13 mouse cellular contexts compared by ENCODE assay signal in the genomic region with DNA sequence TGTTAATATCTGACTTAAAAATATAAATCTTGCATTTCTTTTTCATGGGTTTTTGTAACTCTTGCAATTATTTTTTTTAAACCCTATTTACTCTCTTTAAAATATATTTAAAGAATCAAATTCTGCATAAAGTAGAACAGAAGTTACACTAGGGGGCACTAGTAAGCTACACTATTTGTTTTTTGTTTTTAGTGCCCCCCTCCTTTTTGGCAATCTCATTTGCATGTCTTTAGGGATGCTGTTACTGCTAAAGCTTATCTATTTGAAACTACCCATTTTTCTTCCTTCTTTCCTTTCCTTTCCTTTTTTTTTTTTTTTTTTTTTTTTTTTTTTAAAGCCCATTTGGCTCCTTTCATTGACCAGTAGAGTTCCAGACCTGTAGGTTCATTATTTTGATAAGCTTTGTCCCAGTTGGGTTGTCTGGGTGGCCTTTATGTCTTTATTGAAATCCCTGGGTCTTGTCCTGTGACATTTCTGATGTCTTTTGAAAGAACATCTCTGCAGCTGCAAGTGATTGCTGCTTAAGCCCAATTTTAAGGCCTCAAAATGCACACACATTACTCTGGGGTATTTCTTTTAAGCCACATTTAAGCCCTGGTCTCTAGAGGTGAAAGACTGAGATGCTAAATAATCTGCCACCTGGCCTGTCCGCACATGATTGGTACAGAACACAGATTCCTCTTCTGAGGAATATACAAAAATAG.
DNase-seq lines count a peak whose midpoint lies in the region; ATAC-seq and TF ChIP-seq lines count a peak whose summit lies in the region.
"Had no signal": no experiment of that assay in that cellular context is flagged by ENCODE, and none has a peak within 500 bp of the region (broad histone marks: within the 10 kb centered on the region; RNA-seq: fewer than 3 reads in every experiment).

No protein-coding gene starts in this region.

- WGBS in forebrain, embryonic 14.5 days, result 0% methylated on average over 1 of the region's 1 CpGs
- WGBS in midbrain, embryonic 15.5 days, result 18% methylated on average over 1 of the region's 1 CpGs
- WGBS in kidney, adult 2 months, result 93% methylated on average over 1 of the region's 1 CpGs

- TF ChIP-seq CTCF in CH12.LX (conservative IDR thresholded peaks at IDR 0.05 in 1 of 2, IDR thresholded peaks at IDR 0.05 in 1 of 2; ENCODE audit: low read depth in 2 of 2, low read length in 2 of 2), result peak in 1 of 2 experiments; percentile 34; a peak in 1 of 4 replicates
- no peak for TF ChIP-seq CTCF in kidney, adult 2 months (conservative IDR thresholded peaks at IDR 0.05; ENCODE audit: insufficient read depth, insufficient read length, low read depth, low read length)

- H3K9me3 ChIP-seq in CH12.LX (replicated peaks; ENCODE audit: low read length), result no peaks in the 10 kb centered on the region
- H3K9me3 ChIP-seq in forebrain, embryonic 14.5 days (replicated peaks; ENCODE audit: control insufficient read depth, low read length), result no peaks in the 10 kb centered on the region
- H3K9me3 ChIP-seq in midbrain, embryonic 15.5 days, result no peaks in the 10 kb centered on the region
- H3K9me3 ChIP-seq: heart, embryonic 13.5 days had no signal

- no peaks in the 10 kb centered on the region for H3K27me3 ChIP-seq in CH12.LX (replicated peaks)
- no peaks in the 10 kb centered on the region for H3K27me3 ChIP-seq in forebrain, embryonic 14.5 days (replicated peaks; ENCODE audit: control insufficient read depth, insufficient read depth, low read length)
- H3K27me3 ChIP-seq in midbrain, embryonic 15.5 days (replicated peaks), result no peaks in the 10 kb centered on the region
- no peaks in the 10 kb centered on the region; the same call in 1 of the 2 replicates for H3K27me3 ChIP-seq in kidney, adult 2 months (replicated peaks; ENCODE audit: control insufficient read depth, insufficient read depth, low read length)
- H3K27me3 ChIP-seq: heart, embryonic 13.5 days had no signal

- no peaks in the 10 kb centered on the region for H3K36me3 ChIP-seq in CH12.LX (replicated peaks in 1 of 2; ENCODE audit: control insufficient read depth in 1 of 2, insufficient read depth in 1 of 2, low read length in 1 of 2)
- H3K36me3 ChIP-seq in forebrain, embryonic 14.5 days (ENCODE audit: control insufficient read depth, insufficient read depth, low read length), result no peaks in the 10 kb centered on the region
- no peaks in the 10 kb centered on the region for H3K36me3 ChIP-seq in midbrain, embryonic 15.5 days (replicated peaks)
- no peaks in the 10 kb centered on the region for H3K36me3 ChIP-seq in kidney, adult 2 months (ENCODE audit: control insufficient read depth, insufficient read depth, low read length)
- H3K36me3 ChIP-seq: heart, embryonic 13.5 days had no signal

- DNase-seq in CH12.LX (ENCODE audit: extremely low read depth), result peak; percentile 7
- peak; percentile 17 for DNase-seq in MEL-GATA-1-ER (ENCODE audit: extremely low read depth, low read depth)
- peak; percentile 92 for DNase-seq in forebrain, embryonic 14.5 days (ENCODE audit: low spot score)
- DNase-seq in thymus, postnatal 10 days (ENCODE audit: low spot score in 2 of 2), result no peak
- no peak for DNase-seq in kidney, adult 2 months
- no peak for DNase-seq in gastrocnemius, postnatal 14 days
- DNase-seq: cerebellum, adult 18-20 months had no signal

- no peaks in the 10 kb centered on the region for H3K4me1 ChIP-seq in CH12.LX (ENCODE audit: control insufficient read depth in 1 of 2, insufficient read depth in 2 of 2)
- peaks cover 9% of the 10 kb centered on the region; the same call in 1 of the 2 replicates for H3K4me1 ChIP-seq in forebrain, embryonic 14.5 days (ENCODE audit: control insufficient read depth, insufficient read depth, low read length)
- peaks cover 6% of the 10 kb centered on the region; the same call in 1 of the 2 replicates for H3K4me1 ChIP-seq in midbrain, embryonic 15.5 days
- no peaks in the 10 kb centered on the region for H3K4me1 ChIP-seq in kidney, adult 2 months (ENCODE audit: control insufficient read depth, insufficient read depth, low read length)
- H3K4me1 ChIP-seq: heart, embryonic 13.5 days had no signal

- no peak overlapping the region for H3K4me2 ChIP-seq in CH12.LX (ENCODE audit: insufficient read depth, low read depth, poor library complexity, severe bottlenecking)
- H3K4me2 ChIP-seq in forebrain, embryonic 14.5 days (ENCODE audit: low read length), result no peak overlapping the region
- no peak overlapping the region for H3K4me2 ChIP-seq in midbrain, embryonic 15.5 days
- H3K4me2 ChIP-seq: heart, embryonic 13.5 days had no signal

- TF ChIP-seq EP300 in CH12.LX (IDR thresholded peaks at IDR 0.05; ENCODE audit: low read length), result no peak

- peak; percentile 72 for ATAC-seq in forebrain, embryonic 14.5 days
- ATAC-seq in midbrain, embryonic 15.5 days (replicated peaks), result peak; percentile 80
- no peak for ATAC-seq in megakaryocyte progenitor cell, adult 5-6 weeks (replicated peaks; ENCODE audit: poor library complexity)

- intact Hi-C loops in gastrocnemius, postnatal 14 days (cut with DNase I; ENCODE audit: low total_unique reads), result no loop called here

- in situ Hi-C loops in CH12.LX (cut with MboI; ENCODE audit: low pct_ligation_motif_present, low pct_unique_long_range_greater_than_20kb, low sequenced_read_pairs), result no loop called here

- no peak for TF ChIP-seq POLR2A in CH12.LX (IDR thresholded peaks at IDR 0.05; ENCODE audit: low read depth, low read length)
- TF ChIP-seq POLR2A in kidney, adult 2 months (IDR thresholded peaks at IDR 0.05; ENCODE audit: low read depth, low read length), result no peak

- H3K4me3 ChIP-seq in CH12.LX (replicated peaks in 1 of 3; ENCODE audit: low read depth in 2 of 3, low read length in 2 of 3, poor library complexity in 1 of 3), result no peak overlapping the region
- H3K4me3 ChIP-seq in forebrain, embryonic 14.5 days (ENCODE audit: low read depth, low read length), result no peak overlapping the region
- H3K4me3 ChIP-seq in midbrain, embryonic 15.5 days, result no peak overlapping the region
- no peak overlapping the region for H3K4me3 ChIP-seq in kidney, adult 2 months (ENCODE audit: insufficient read depth, low read depth, low read length)
- H3K4me3 ChIP-seq: erythroblast, embryonic 14.5 days; heart, embryonic 13.5 days; myocyte had no signal

- TF ChIP-seq RAD21 in CH12.LX (IDR thresholded peaks at IDR 0.05; ENCODE audit: low read depth, low read length), result peak; percentile 16

- no peak overlapping the region for H3K27ac ChIP-seq in CH12.LX (ENCODE audit: insufficient read depth, low read depth)
- H3K27ac ChIP-seq in forebrain, embryonic 14.5 days (ENCODE audit: low read depth, low read length), result peak overlapping the region; percentile 63
- H3K27ac ChIP-seq in midbrain, embryonic 15.5 days, result peak overlapping the region; percentile 67
- no peak overlapping the region for H3K27ac ChIP-seq in kidney, adult 2 months (ENCODE audit: insufficient read depth, low read depth, low read length)
- H3K27ac ChIP-seq: heart, embryonic 13.5 days; kidney, postnatal 0 days had no signal

- H3K9ac ChIP-seq in CH12.LX (ENCODE audit: insufficient read depth, low read depth), result no peak overlapping the region
- no peak overlapping the region for H3K9ac ChIP-seq in forebrain, embryonic 14.5 days (ENCODE audit: low read length)
- H3K9ac ChIP-seq in midbrain, embryonic 15.5 days, result no peak overlapping the region
- H3K9ac ChIP-seq: heart, embryonic 13.5 days had no signal

- dilution Hi-C loops in CH12.LX (cut with MboI; ENCODE audit: extremely low pct_ligation_motif_present, extremely low pct_unique_long_range_greater_than_20kb, low sequenced_read_pairs), result no loop called here

- no peaks in the 10 kb centered on the region for H3K79me2 ChIP-seq in CH12.LX (replicated peaks; ENCODE audit: control insufficient read depth, extremely low read depth, insufficient read depth, poor library complexity, severe bottlenecking)

TF ChIP-seq in CH12.LX, 34 proteins besides CTCF, POLR2A, EP300 and RAD21:
- TF ChIP-seq ZNF384 (IDR thresholded peaks at IDR 0.05; ENCODE audit: low read depth, low read length), result peak; percentile 43; the same call in 1 of the 2 replicates
- no peak for TF ChIP-seq UBTF (IDR thresholded peaks at IDR 0.05; ENCODE audit: low read depth, low read length)

Comparison
In these comparisons a context has a peak if more than half of its experiments do, and no peak if none do; other contexts are left out.
1. DNase-seq: peak in CH12.LX (single experiment), MEL-GATA-1-ER (single experiment) and forebrain, embryonic 14.5 days (single experiment); none in thymus, postnatal 10 days (0 of 2), kidney, adult 2 months (single experiment) and gastrocnemius, postnatal 14 days (single experiment).
2. H3K27ac ChIP-seq: peak in forebrain, embryonic 14.5 days (single experiment) and midbrain, embryonic 15.5 days (single experiment); none in CH12.LX (single experiment) and kidney, adult 2 months (single experiment).